Mouse (Mus musculus) stomach, embryonic 15.5 days (tissue): ENCODE measurements around the gene Dap. TPM values are rescaled to one million over a fixed set of nuclear protein-coding genes. Genes with fewer than 3 reads are reported as not detected.

Experiments
- ATAC-seq: fragments of 200-750 bp; cut with Nextera tagmentation; 2 replicates; pipeline ENCODE4 v1.8.0; 2017; ENCODE audit warnings: low read depth, moderate number of reproducible peaks, moderate TSS enrichment; ENCODE audit not compliant: insufficient read depth, low FRiP score
- H3K27ac ChIP-seq: fragments of 300-500 bp; sonication (generic); 2 replicates; pipeline ENCODE4 v1.5.1; 2015; ENCODE audit warnings: mild to moderate bottlenecking, inconsistent platforms
- H3K27me3 ChIP-seq: fragments of 300-500 bp; sonication (generic); replicated peaks from 2 replicates; pipeline ENCODE4 v1.6.1; 2015; ENCODE audit warnings: inconsistent platforms
- H3K36me3 ChIP-seq: fragments of 300-500 bp; sonication (generic); 2 replicates; pipeline ENCODE4 v1.6.1; 2015; ENCODE audit warnings: inconsistent platforms
- H3K4me1 ChIP-seq: fragments of 300-500 bp; sonication (generic); 2 replicates; pipeline ENCODE4 v1.6.1; 2015; ENCODE audit warnings: inconsistent platforms
- H3K4me2 ChIP-seq: fragments of 300-500 bp; sonication (generic); 2 replicates; pipeline ENCODE4 v1.6.1; 2015; ENCODE audit warnings: mild to moderate bottlenecking, inconsistent platforms
- H3K4me3 ChIP-seq: fragments of 300-500 bp; sonication (generic); replicated peaks from 2 replicates; pipeline ENCODE4 v1.5.1; 2015; ENCODE audit warnings: inconsistent platforms
- H3K9ac ChIP-seq: fragments of 300-500 bp; sonication (generic); 2 replicates; pipeline ENCODE4 v1.6.1; 2015; ENCODE audit warnings: inconsistent platforms
- H3K9me3 ChIP-seq: fragments of 300-500 bp; sonication (generic); 2 replicates; pipeline ENCODE4 v1.6.1; 2016; ENCODE audit warnings: inconsistent platforms
- WGBS: fragments of 180-500 bp; shearing (Covaris S2); methylation state at CpG from one replicate; pipeline ENCODE4 v1.1.7; 2015; 5-methylcytosine and 5-hydroxymethylcytosine counted together
- polyA plus RNA-seq: library from polyadenylated mRNA; unstranded; fragments of >200 nt; fragmentation: Nextera tagmentation; extraction: Ambion mirVana; gene quantifications from 2 replicates; pipeline ENCODE4 v1.2.1, GENCODE M21; 2015

The Dap gene
- polyA plus RNA-seq, 1 experiment from 2014 or later: 112 TPM

DNA sequence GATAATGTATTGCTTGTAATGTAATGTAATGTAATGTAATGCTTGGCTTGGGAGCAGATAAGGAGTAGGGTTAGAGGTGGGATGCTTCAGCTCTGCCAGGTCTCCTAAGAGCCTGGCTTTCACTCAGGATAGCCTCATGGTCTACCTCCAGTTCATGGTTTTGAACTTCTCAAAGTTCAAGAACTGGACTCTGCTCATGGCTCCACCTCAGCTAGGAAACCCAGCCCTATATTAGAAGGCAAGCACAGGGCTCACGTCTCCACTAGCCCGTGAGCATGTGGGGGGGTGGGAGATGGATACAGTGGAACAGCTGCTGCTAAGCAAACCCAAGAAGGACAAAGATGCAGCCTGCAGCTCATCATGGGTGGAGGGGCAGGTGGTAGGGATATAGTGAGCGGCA lies 61.6 kb downstream of the Dap start:
- Histone ChIP-seq H3K9ac (no peak overlapping the region), H3K36me3 (no peaks in the 10 kb centered on the region), H3K4me2 (no peak overlapping the region), H3K27ac (no peak overlapping the region), H3K9me3 (no peaks in the 10 kb centered on the region), H3K4me1 (0 out of 2 replicates have a peak, but pooled peaks cover 3% of the 10 kb centered on the region), H3K27me3 (no peaks in the 10 kb centered on the region), H3K4me3 (no peak overlapping the region)
- 79% methylated on average over 3 of the region's 3 CpGs for WGBS
- no peak for ATAC-seq

GRCm38 (mm10) chr15:31292627-31293026 lies 68.5 kb downstream of the Dap start:
- H3K27me3 ChIP-seq: peaks cover 25% of the 10 kb centered on the region

GRCm38 (mm10) chr15:31294311-31294710 lies 70.2 kb downstream of the Dap start:
- Histone ChIP-seq H3K9me3 (no peaks in the 10 kb centered on the region), H3K27me3 (peaks cover 35% of the 10 kb centered on the region), H3K36me3 (no peaks in the 10 kb centered on the region), H3K27ac (no peak overlapping the region), H3K4me3 (no peak overlapping the region), H3K4me1 (peaks cover 3% of the 10 kb centered on the region; the same call in 1 of the 2 replicates), H3K9ac (no peak overlapping the region), H3K4me2 (no peak overlapping the region)
- WGBS: 13% methylated on average over 2 of the region's 2 CpGs
- ATAC-seq: no peak

More at GRCm38 (mm10) chr15:31292627-31293026, 68.5 kb downstream of the Dap start:
- no peak overlapping the region for H3K9ac ChIP-seq
- no peaks in the 10 kb centered on the region for H3K9me3 ChIP-seq
- H3K4me3 ChIP-seq: no peak overlapping the region
- H3K4me1 ChIP-seq: peaks cover 3% of the 10 kb centered on the region; the same call in 1 of the 2 replicates
- no peak overlapping the region for H3K4me2 ChIP-seq
- ATAC-seq: no peak; the same call in 1 of the 2 replicates
- WGBS: 18% methylated on average over 3 of the region's 3 CpGs
- H3K36me3 ChIP-seq: no peaks in the 10 kb centered on the region
- no peak overlapping the region for H3K27ac ChIP-seq

DNA sequence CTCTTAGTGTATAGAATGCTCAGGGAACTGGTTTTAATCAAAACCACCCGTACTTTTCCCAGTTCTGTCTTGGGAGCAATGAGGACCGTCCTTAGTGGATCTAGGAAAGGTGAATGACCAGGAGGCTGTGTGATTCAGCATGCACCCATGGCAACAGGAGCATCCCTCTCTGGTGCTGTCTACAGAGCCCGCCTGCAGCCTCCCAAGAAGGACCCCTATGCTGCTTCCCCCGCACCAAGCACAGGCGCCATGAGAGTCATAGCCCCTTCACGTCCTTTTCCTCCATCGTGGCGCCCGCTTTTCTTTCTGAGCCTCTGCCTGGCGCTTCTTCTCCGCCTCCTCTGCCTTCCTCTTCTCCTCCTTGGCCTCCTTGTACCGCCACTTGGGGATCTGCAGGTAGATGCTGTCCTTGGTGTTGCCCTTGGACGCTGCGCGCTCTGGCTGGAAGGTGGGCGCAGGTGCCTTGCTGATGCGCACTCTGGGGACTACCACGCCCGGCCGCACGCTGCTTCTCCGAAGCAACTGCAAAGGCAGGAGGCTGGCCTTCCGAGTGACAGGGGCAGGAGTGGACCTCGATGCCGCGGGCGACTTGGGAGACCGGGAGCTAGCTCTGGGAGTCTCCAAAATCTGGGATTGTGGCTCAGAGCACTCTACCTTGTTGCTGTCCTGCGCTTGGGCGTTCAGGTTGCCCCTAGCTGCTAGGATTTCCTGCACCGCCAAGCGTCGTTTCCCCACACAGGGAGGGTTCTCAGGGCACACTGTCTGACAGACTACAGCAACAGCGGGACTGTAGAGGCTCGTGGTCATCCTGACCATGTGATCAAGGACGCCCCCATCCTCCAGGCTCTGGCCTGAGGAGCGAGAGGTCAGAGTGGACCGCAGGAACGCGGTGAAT lies 73.0 kb downstream of the Dap start:
- Histone ChIP-seq H3K4me2 (peak overlapping the region; percentile 32), H3K27me3 (peaks cover 35% of the 10 kb centered on the region), H3K9ac (no peak overlapping the region), H3K4me1 (peaks cover 3% of the 10 kb centered on the region; the same call in 1 of the 2 replicates), H3K27ac (no peak overlapping the region), H3K4me3 (peak overlapping the region; percentile 7; the same call in 1 of the 2 replicates), H3K9me3 (no peaks in the 10 kb centered on the region), H3K36me3 (no peaks in the 10 kb centered on the region)
- 11% methylated on average over 40 of the region's 40 CpGs for WGBS
- no peak for ATAC-seq

- no peak for ATAC-seq
- WGBS: 27% methylated on average over 13 of the region's 13 CpGs
- peaks cover 7% of the 10 kb centered on the region; the same call in 1 of the 2 replicates for H3K4me1 ChIP-seq
- H3K27me3 ChIP-seq: peaks cover 35% of the 10 kb centered on the region
- no peaks in the 10 kb centered on the region for H3K9me3 ChIP-seq
- H3K36me3 ChIP-seq: no peaks in the 10 kb centered on the region
- H3K9ac ChIP-seq: no peak overlapping the region
- no peak overlapping the region for H3K27ac ChIP-seq
- peak overlapping the region; percentile 7; the same call in 1 of the 2 replicates for H3K4me3 ChIP-seq
- H3K4me2 ChIP-seq: peak overlapping the region; percentile 32
Measured at GRCm38 (mm10) chr15:31297777-31298137, 73.6 kb downstream of the Dap start.

GRCm38 (mm10) chr15:31299258-31299917 lies 75.3 kb downstream of the Dap start:
- Histone ChIP-seq H3K9me3 (no peaks in the 10 kb centered on the region), H3K27me3 (peaks cover 33% of the 10 kb centered on the region), H3K9ac (no peak overlapping the region), H3K27ac (no peak overlapping the region), H3K4me2 (no peak overlapping the region), H3K4me3 (no peak overlapping the region), H3K4me1 (peaks cover 8% of the 10 kb centered on the region; the same call in 1 of the 2 replicates), H3K36me3 (no peaks in the 10 kb centered on the region)
- no peak for ATAC-seq
- 59% methylated on average over 6 of the region's 6 CpGs for WGBS

DNA sequence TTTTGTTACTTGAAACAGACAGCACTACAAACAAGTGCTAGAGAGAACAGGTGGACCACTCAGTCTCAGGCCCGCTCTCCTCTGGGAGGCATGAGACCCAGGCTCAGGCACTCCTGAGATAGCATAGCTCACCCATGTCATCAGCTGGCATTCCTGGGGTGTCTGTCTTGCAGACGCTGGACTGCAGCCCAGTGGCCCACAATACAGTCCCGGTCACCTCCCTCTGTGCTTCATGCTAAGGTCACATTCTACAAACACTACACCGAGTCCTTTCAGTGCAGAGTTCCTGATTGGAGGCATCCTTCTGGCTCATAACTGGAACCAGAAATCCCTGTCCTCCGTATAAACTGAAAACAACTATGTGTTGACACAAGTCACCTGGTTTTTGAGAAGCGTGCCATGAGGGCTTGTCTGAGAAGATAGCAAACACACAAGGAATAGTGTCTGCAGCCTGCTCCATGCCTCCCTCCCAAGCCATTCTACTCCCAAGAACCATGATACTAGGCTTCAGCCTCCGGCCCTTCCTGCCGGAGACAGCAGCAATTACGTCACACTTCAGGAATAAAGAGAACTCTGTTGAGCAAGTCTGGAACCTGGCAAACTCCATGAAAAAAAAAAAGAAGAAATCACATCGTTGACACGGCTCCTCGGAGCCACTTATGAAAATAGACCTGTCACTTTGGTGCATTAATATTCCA lies 78.3 kb downstream of the Dap start:
- Histone ChIP-seq H3K27me3 (peaks cover 11% of the 10 kb centered on the region), H3K4me1 (0 out of 2 replicates have a peak, but pooled peaks cover 5% of the 10 kb centered on the region), H3K4me2 (no peak overlapping the region), H3K9me3 (no peaks in the 10 kb centered on the region), H3K4me3 (no peak overlapping the region), H3K27ac (no peak overlapping the region), H3K9ac (no peak overlapping the region), H3K36me3 (no peaks in the 10 kb centered on the region)
- WGBS: 30% methylated on average over 12 of the region's 12 CpGs
- peak; percentile 66; the same call in 1 of the 2 replicates for ATAC-seq

- no peak overlapping the region for H3K4me2 ChIP-seq
- WGBS: 73% methylated on average over 3 of the region's 3 CpGs
- H3K27me3 ChIP-seq: no peaks in the 10 kb centered on the region
- H3K27ac ChIP-seq: no peak overlapping the region
- 0 out of 2 replicates have a peak, but pooled peaks cover 5% of the 10 kb centered on the region for H3K4me1 ChIP-seq
- H3K9ac ChIP-seq: no peak overlapping the region
- no peaks in the 10 kb centered on the region for H3K9me3 ChIP-seq
- no peaks in the 10 kb centered on the region for H3K36me3 ChIP-seq
- no peak overlapping the region for H3K4me3 ChIP-seq
- ATAC-seq: no peak
Measured at GRCm38 (mm10) chr15:31304302-31304701, 80.2 kb downstream of the Dap start.

- H3K9me3 ChIP-seq: no peaks in the 10 kb centered on the region
- H3K36me3 ChIP-seq: no peaks in the 10 kb centered on the region
- 42% methylated on average over 6 of the region's 6 CpGs for WGBS
- H3K9ac ChIP-seq: no peak overlapping the region
- H3K4me3 ChIP-seq: no peak overlapping the region
- H3K27ac ChIP-seq: no peak overlapping the region
- no peak overlapping the region for H3K4me2 ChIP-seq
- 0 out of 2 replicates have a peak, but pooled peaks cover 5% of the 10 kb centered on the region for H3K4me1 ChIP-seq
- H3K27me3 ChIP-seq: no peaks in the 10 kb centered on the region
- no peak for ATAC-seq
Measured at GRCm38 (mm10) chr15:31305181-31305580, 81.1 kb downstream of the Dap start.

DNA sequence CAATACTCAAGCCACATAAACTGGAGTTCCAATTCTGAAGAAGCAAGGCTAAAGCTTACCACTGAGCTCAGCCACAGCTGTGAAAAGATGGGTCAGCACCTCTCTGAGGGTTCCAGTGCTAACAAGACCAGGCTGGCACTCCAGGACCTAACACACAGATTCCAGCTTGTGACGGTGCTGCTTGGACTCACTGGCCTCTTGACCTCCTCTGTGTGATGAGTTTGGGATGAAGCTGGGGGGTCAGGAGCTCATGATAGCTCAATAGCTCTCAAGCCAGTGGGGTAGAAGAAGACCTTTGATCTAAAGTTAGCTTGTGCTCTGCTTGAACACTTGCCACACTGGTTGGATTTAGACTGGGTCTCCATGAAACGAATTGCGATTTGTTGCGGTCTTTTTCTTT lies 82.6 kb downstream of the Dap start:
- 87% methylated on average over 4 of the region's 4 CpGs for WGBS
- no peak for ATAC-seq
- no peak overlapping the region for H3K4me3 ChIP-seq
- no peak overlapping the region for H3K27ac ChIP-seq
- no peaks in the 10 kb centered on the region for H3K36me3 ChIP-seq
- no peak overlapping the region for H3K4me2 ChIP-seq
- H3K9ac ChIP-seq: no peak overlapping the region
- H3K27me3 ChIP-seq: no peaks in the 10 kb centered on the region
- H3K4me1 ChIP-seq: 0 out of 2 replicates have a peak, but pooled peaks cover 5% of the 10 kb centered on the region
- no peaks in the 10 kb centered on the region for H3K9me3 ChIP-seq

GRCm38 (mm10) chr15:31309526-31309925 lies 85.4 kb downstream of the Dap start:
- WGBS: 65% methylated on average over 15 of the region's 15 CpGs
- H3K9me3 ChIP-seq: no peaks in the 10 kb centered on the region
- no peak overlapping the region for H3K4me3 ChIP-seq
- no peaks in the 10 kb centered on the region for H3K27me3 ChIP-seq
- no peaks in the 10 kb centered on the region for H3K36me3 ChIP-seq
- H3K9ac ChIP-seq: no peak overlapping the region
- no peak overlapping the region for H3K4me2 ChIP-seq
- H3K4me1 ChIP-seq: no peaks in the 10 kb centered on the region
- no peak for ATAC-seq
- H3K27ac ChIP-seq: no peak overlapping the region
